In the genomic region with DNA sequence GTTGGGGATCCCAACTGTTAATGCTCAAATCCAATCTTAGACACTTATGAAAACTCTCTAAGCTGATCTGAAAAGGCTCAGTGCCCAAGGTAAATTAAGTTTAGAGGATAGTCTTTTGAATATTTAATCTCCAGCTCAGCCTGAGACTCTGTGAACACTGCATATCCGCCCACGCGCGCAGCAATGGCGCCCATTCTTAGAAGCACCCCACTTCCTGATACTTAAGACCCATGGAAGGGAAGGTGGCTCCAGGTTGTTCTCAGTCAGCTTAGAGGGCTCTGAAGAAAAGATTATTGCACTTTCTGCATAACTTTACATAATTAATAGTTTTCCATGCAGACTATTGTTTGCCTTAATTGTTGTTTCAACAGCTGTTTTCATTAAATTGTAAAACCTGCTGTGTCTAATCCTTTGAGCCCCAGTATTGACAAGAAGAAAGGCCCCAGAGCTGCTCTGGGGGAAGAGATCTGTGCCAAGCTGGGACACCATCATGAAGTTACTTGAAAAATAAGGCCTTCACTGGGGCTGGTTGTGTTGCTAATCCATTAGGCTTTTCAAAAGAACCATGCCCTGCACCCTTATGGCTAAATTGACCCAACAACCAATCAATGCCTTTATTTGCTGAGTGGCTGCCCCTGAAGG, we compare ENCODE assay signal across 10 mouse cellular contexts.
DNase-seq lines count a peak whose midpoint lies in the region; ATAC-seq and TF ChIP-seq lines count a peak whose summit lies in the region.
"Had no signal": no experiment of that assay in that cellular context is flagged by ENCODE, and none has a peak within 500 bp of the region (broad histone marks: within the 10 kb centered on the region; RNA-seq: fewer than 3 reads in every experiment).

No protein-coding gene starts in this region.

- peaks cover 42% of the 10 kb centered on the region for H3K27me3 ChIP-seq in heart, embryonic 16.5 days (ENCODE audit: control insufficient read depth, insufficient read depth, low read length)
- H3K27me3 ChIP-seq in forebrain, embryonic 10.5 days (ENCODE audit: poor library complexity, severe bottlenecking) = peaks cover 35% of the 10 kb centered on the region; the same call in 1 of the 2 replicates
- peaks cover 12% of the 10 kb centered on the region for H3K27me3 ChIP-seq in hindbrain, embryonic 12.5 days
- H3K27me3 ChIP-seq in midbrain, embryonic 15.5 days (replicated peaks) = no peaks in the 10 kb centered on the region; the same call in 1 of the 2 replicates
- no peaks in the 10 kb centered on the region for H3K27me3 ChIP-seq in stomach, postnatal 0 days (ENCODE audit: control insufficient read depth, insufficient read depth, low read length)
- H3K27me3 ChIP-seq: heart, embryonic 12.5 days had no signal

- no peak for DNase-seq in heart, adult 9 months (ENCODE audit: low spot score in 2 of 2)
- peak; percentile 22 for DNase-seq in forebrain, embryonic 10.5 days (ENCODE audit: extremely low spot score, low spot score)
- DNase-seq in kidney, adult 8-10 months = no peak
- DNase-seq in MN1 (ENCODE audit: low spot score) = no peak
- DNase-seq in stomach, postnatal 0 days (ENCODE audit: low spot score) = no peak

- TF ChIP-seq CTCF in stomach, postnatal 0 days (IDR thresholded peaks at IDR 0.05; ENCODE audit: low read depth) = no peak

- no peaks in the 10 kb centered on the region for H3K9me3 ChIP-seq in heart, embryonic 16.5 days (replicated peaks; ENCODE audit: control insufficient read depth, low read length)
- no peaks in the 10 kb centered on the region for H3K9me3 ChIP-seq in forebrain, embryonic 10.5 days
- no peaks in the 10 kb centered on the region for H3K9me3 ChIP-seq in hindbrain, embryonic 12.5 days (replicated peaks)
- no peaks in the 10 kb centered on the region for H3K9me3 ChIP-seq in midbrain, embryonic 15.5 days
- H3K9me3 ChIP-seq in stomach, postnatal 0 days (ENCODE audit: control insufficient read depth, low read length) = no peaks in the 10 kb centered on the region
- H3K9me3 ChIP-seq: heart, embryonic 12.5 days had no signal

- ATAC-seq in heart, embryonic 16.5 days (replicated peaks; ENCODE audit: extremely low read depth, insufficient read depth, low FRiP score) = no peak
- ATAC-seq in hindbrain, embryonic 12.5 days (ENCODE audit: low FRiP score) = peak; percentile 36
- peak; percentile 31 for ATAC-seq in midbrain, embryonic 15.5 days (replicated peaks)
- ATAC-seq in stomach, postnatal 0 days (ENCODE audit: low FRiP score, low TSS enrichment) = no peak
- ATAC-seq: inflammation-experienced regulatory T-cells, adult 6 months had no signal

- no peaks in the 10 kb centered on the region for H3K36me3 ChIP-seq in heart, embryonic 16.5 days (ENCODE audit: control insufficient read depth, insufficient read depth)
- no peaks in the 10 kb centered on the region for H3K36me3 ChIP-seq in forebrain, embryonic 10.5 days (replicated peaks)
- no peaks in the 10 kb centered on the region for H3K36me3 ChIP-seq in hindbrain, embryonic 12.5 days
- no peaks in the 10 kb centered on the region for H3K36me3 ChIP-seq in midbrain, embryonic 15.5 days (replicated peaks)
- no peaks in the 10 kb centered on the region for H3K36me3 ChIP-seq in stomach, postnatal 0 days (ENCODE audit: control insufficient read depth, insufficient read depth, low read length)
- H3K36me3 ChIP-seq: heart, embryonic 12.5 days had no signal

- H3K4me2 ChIP-seq in heart, embryonic 16.5 days (ENCODE audit: low read depth, low read length) = peak overlapping the region; percentile 26; the same call in 1 of the 2 replicates
- H3K4me2 ChIP-seq in hindbrain, embryonic 12.5 days (replicated peaks) = peak overlapping the region; percentile 15
- peak overlapping the region; percentile 28; the same call in 1 of the 2 replicates for H3K4me2 ChIP-seq in midbrain, embryonic 15.5 days
- H3K4me2 ChIP-seq in stomach, postnatal 0 days (replicated peaks; ENCODE audit: low read depth) = no peak overlapping the region
- H3K4me2 ChIP-seq: heart, embryonic 12.5 days had no signal

- no peak overlapping the region for H3K27ac ChIP-seq in heart, embryonic 16.5 days (ENCODE audit: low read length)
- peak overlapping the region; percentile 68; the same call in 1 of the 2 replicates for H3K27ac ChIP-seq in forebrain, embryonic 10.5 days
- no peak overlapping the region for H3K27ac ChIP-seq in hindbrain, embryonic 12.5 days
- H3K27ac ChIP-seq in midbrain, embryonic 15.5 days = peak overlapping the region; percentile 44
- H3K27ac ChIP-seq in stomach, postnatal 0 days (replicated peaks) = no peak overlapping the region

- 91% methylated on average over 5 of the region's 5 CpGs for WGBS in heart, embryonic 16.5 days
- WGBS in forebrain, embryonic 10.5 days = 47% methylated on average over 5 of the region's 5 CpGs
- WGBS in hindbrain, embryonic 12.5 days = 70% methylated on average over 5 of the region's 5 CpGs
- WGBS in midbrain, embryonic 15.5 days = 24% methylated on average over 5 of the region's 5 CpGs
- WGBS in stomach, postnatal 0 days = 95% methylated on average over 5 of the region's 5 CpGs

- H3K4me3 ChIP-seq in heart, embryonic 16.5 days (ENCODE audit: low read length) = no peak overlapping the region
- peak overlapping the region; percentile 24; the same call in 1 of the 2 replicates for H3K4me3 ChIP-seq in forebrain, embryonic 10.5 days
- no peak overlapping the region for H3K4me3 ChIP-seq in hindbrain, embryonic 12.5 days
- H3K4me3 ChIP-seq in midbrain, embryonic 15.5 days = no peak overlapping the region
- H3K4me3 ChIP-seq in stomach, postnatal 0 days (ENCODE audit: low read depth, low read length) = no peak overlapping the region
- H3K4me3 ChIP-seq: heart, embryonic 12.5 days had no signal

- peaks cover 4% of the 10 kb centered on the region; the same call in 1 of the 2 replicates for H3K4me1 ChIP-seq in heart, embryonic 16.5 days (ENCODE audit: control insufficient read depth, insufficient read depth, low read length)
- H3K4me1 ChIP-seq in forebrain, embryonic 10.5 days = peaks cover 67% of the 10 kb centered on the region
- H3K4me1 ChIP-seq in hindbrain, embryonic 12.5 days = peaks cover 18% of the 10 kb centered on the region
- peaks cover 52% of the 10 kb centered on the region for H3K4me1 ChIP-seq in midbrain, embryonic 15.5 days
- no peaks in the 10 kb centered on the region for H3K4me1 ChIP-seq in stomach, postnatal 0 days (replicated peaks; ENCODE audit: control insufficient read depth, insufficient read depth)

- no peak overlapping the region for H3K9ac ChIP-seq in heart, embryonic 16.5 days (ENCODE audit: low read length)
- no peak overlapping the region for H3K9ac ChIP-seq in hindbrain, embryonic 12.5 days
- no peak overlapping the region for H3K9ac ChIP-seq in midbrain, embryonic 15.5 days
- H3K9ac ChIP-seq in stomach, postnatal 0 days (ENCODE audit: low read length) = no peak overlapping the region
- H3K9ac ChIP-seq: heart, embryonic 12.5 days had no signal

- TF ChIP-seq EP300 in stomach, postnatal 0 days (optimal IDR thresholded peaks at IDR 0.05) = no peak

Comparison
In these comparisons a context has a peak if more than half of its experiments do, and no peak if none do; other contexts are left out.
1. ATAC-seq: peak in hindbrain, embryonic 12.5 days (single experiment) and midbrain, embryonic 15.5 days (single experiment); none in heart, embryonic 16.5 days (single experiment) and stomach, postnatal 0 days (single experiment).
2. H3K27ac ChIP-seq: peak in forebrain, embryonic 10.5 days (single experiment) and midbrain, embryonic 15.5 days (single experiment); none in heart, embryonic 16.5 days (single experiment), hindbrain, embryonic 12.5 days (single experiment) and stomach, postnatal 0 days (single experiment).